Mouse (Mus musculus) lung, embryonic 14.5 days (tissue): ENCODE measurements around the gene Mrtfa. TPM values are rescaled to one million over a fixed set of nuclear protein-coding genes. Genes with fewer than 3 reads are reported as not detected.

Experiments
- ATAC-seq: fragments of 200-750 bp; cut with Nextera tagmentation; 2 replicates; pipeline ENCODE4 v1.8.0; 2017; ENCODE audit warnings: mild to moderate bottlenecking, moderate TSS enrichment, moderate library complexity; ENCODE audit not compliant: insufficient read depth
- DNase-seq: peaks from one replicate; pipeline ENCODE4 v3.0.0-alpha.2; 2015
- H3K27ac ChIP-seq: fragments of 300-500 bp; sonication (generic); 2 replicates; pipeline ENCODE4 v1.5.1; 2014; ENCODE audit warnings: low read depth, mild to moderate bottlenecking, moderate library complexity
- H3K27me3 ChIP-seq: fragments of 300-500 bp; sonication (generic); 2 replicates; pipeline ENCODE4 v1.6.1; 2014; ENCODE audit warnings: low read length, control low read depth; ENCODE audit not compliant: insufficient read depth
- H3K36me3 ChIP-seq: fragments of 300-500 bp; sonication (generic); 2 replicates; pipeline ENCODE4 v1.6.1; 2014; ENCODE audit warnings: control low read depth; ENCODE audit not compliant: insufficient read depth
- H3K4me1 ChIP-seq: fragments of 300-500 bp; sonication (generic); 2 replicates; pipeline ENCODE4 v1.6.1; 2014; ENCODE audit warnings: antibody characterized with exemption, control low read depth; ENCODE audit not compliant: insufficient read depth
- H3K4me2 ChIP-seq: fragments of 300-500 bp; sonication (generic); 2 replicates; pipeline ENCODE4 v1.6.1; 2014; ENCODE audit warnings: mild to moderate bottlenecking
- H3K4me3 ChIP-seq: fragments of 300-500 bp; sonication (generic); 2 replicates; pipeline ENCODE4 v1.5.1; 2014; ENCODE audit warnings: low read depth, low read length
- H3K9ac ChIP-seq: fragments of 300-500 bp; sonication (generic); 2 replicates; pipeline ENCODE4 v1.6.1; 2014
- H3K9me3 ChIP-seq: fragments of 300-500 bp; sonication (generic); 2 replicates; pipeline ENCODE4 v1.6.1; 2016; ENCODE audit warnings: low read depth, low read length, control low read depth
- CTCF ChIP-seq: IDR thresholded peaks from 2 replicates; pipeline ENCODE4 v1.5.1; 2016; ENCODE audit warnings: antibody characterized with exemption, low read depth
- WGBS: fragments of 180-500 bp; shearing (Covaris S2); extraction: QIAGEN DNeasy Blood & Tissue Kit; methylation state at CpG from one replicate; pipeline ENCODE4 v1.1.7; 2014; 5-methylcytosine and 5-hydroxymethylcytosine counted together
- polyA plus RNA-seq: library from polyadenylated mRNA; unstranded; fragments of >200 nt; fragmentation: Nextera tagmentation; extraction: Ambion mirVana; gene quantifications from 2 replicates; pipeline ENCODE4 v1.2.1, GENCODE M21; 2014

Mrtfa gene
- polyA plus RNA-seq, 1 experiment from 2014 or later: 28.9 TPM

- 39% methylated on average over 6 of the region's 6 CpGs for WGBS
- H3K4me2 ChIP-seq: no peak overlapping the region
These were observed 53.3 kb downstream of the Mrtfa start for GRCm38 (mm10) chr15:81137298-81137697.

GRCm38 (mm10) chr15:81133781-81134180, 56.8 kb downstream of the Mrtfa start:
- Histone ChIP-seq H3K4me1 (no peaks in the 10 kb centered on the region), H3K27me3 (no peaks in the 10 kb centered on the region), H3K9ac (no peak overlapping the region), H3K27ac (no peak overlapping the region), H3K36me3 (no peaks in the 10 kb centered on the region), H3K4me3 (no peak overlapping the region), H3K9me3 (no peaks in the 10 kb centered on the region), H3K4me2 (no peak overlapping the region)
- DNase-seq (no peak), ATAC-seq (no peak)
- TF ChIP-seq CTCF: no peak
- 95% methylated on average over 2 of the region's 2 CpGs for WGBS

More at GRCm38 (mm10) chr15:81137298-81137697, 53.3 kb downstream of the Mrtfa start:
- H3K4me3 ChIP-seq: no peak overlapping the region
- H3K9me3 ChIP-seq: no peaks in the 10 kb centered on the region
- no peak overlapping the region for H3K9ac ChIP-seq
- no peaks in the 10 kb centered on the region for H3K27me3 ChIP-seq
- no peak overlapping the region for H3K27ac ChIP-seq
- no peak for ATAC-seq
- no peaks in the 10 kb centered on the region for H3K36me3 ChIP-seq
- no peak for TF ChIP-seq CTCF
- DNase-seq: no peak
- no peaks in the 10 kb centered on the region for H3K4me1 ChIP-seq

- Histone ChIP-seq H3K36me3 (no peaks in the 10 kb centered on the region), H3K4me1 (no peaks in the 10 kb centered on the region), H3K4me2 (no peak overlapping the region), H3K9ac (no peak overlapping the region), H3K9me3 (no peaks in the 10 kb centered on the region), H3K4me3 (no peak overlapping the region), H3K27me3 (no peaks in the 10 kb centered on the region), H3K27ac (no peak overlapping the region)
- ATAC-seq: no peak
- TF ChIP-seq CTCF: no peak
- DNase-seq: no peak
- 85% methylated on average over 5 of the region's 5 CpGs for WGBS
These were observed 59.4 kb downstream of the Mrtfa start for GRCm38 (mm10) chr15:81131152-81131551.

- Histone ChIP-seq H3K27me3 (no peaks in the 10 kb centered on the region), H3K27ac (no peak overlapping the region), H3K4me1 (no peaks in the 10 kb centered on the region), H3K4me2 (no peak overlapping the region), H3K9ac (no peak overlapping the region), H3K4me3 (no peak overlapping the region), H3K9me3 (no peaks in the 10 kb centered on the region), H3K36me3 (no peaks in the 10 kb centered on the region)
- ATAC-seq (no peak), DNase-seq (no peak)
- 74% methylated on average over 8 of the region's 8 CpGs for WGBS
- no peak for TF ChIP-seq CTCF
These were observed 60.6 kb downstream of the Mrtfa start for GRCm38 (mm10) chr15:81129970-81130369.

DNA sequence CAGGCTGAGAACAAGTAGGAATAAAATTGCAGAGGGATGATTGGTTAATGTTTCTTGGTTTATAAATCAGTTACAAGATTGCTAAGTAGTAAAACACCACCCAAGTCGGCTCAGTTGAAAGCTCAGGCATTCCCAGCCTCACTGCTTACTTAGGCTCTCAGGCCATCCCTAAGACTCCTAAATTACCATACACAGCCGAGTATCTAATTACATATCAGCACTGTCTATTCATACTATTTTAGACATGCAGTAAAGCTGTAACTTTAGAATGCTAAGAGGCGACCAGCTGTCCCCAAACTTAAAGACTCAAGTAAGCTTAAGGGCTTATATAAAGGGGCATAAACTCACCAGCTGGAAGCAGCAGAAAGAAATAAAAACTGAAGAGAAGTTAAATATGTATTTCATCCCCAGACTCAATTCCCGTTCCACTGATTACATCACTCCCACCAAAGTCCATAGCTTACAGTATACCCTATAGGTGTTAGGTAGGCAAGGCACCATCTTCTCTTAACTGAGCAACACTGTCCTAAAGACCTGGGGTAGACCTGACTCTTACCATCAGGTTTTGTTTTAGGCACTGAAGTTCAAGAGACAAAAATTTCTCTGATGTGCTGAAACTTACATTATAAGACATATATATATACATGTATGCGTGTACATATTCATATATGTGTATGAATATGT, 62.3 kb downstream of the Mrtfa start:
- Histone ChIP-seq H3K4me1 (no peaks in the 10 kb centered on the region), H3K27me3 (no peaks in the 10 kb centered on the region), H3K27ac (no peak overlapping the region), H3K4me3 (no peak overlapping the region), H3K9ac (no peak overlapping the region), H3K4me2 (no peak overlapping the region), H3K36me3 (no peaks in the 10 kb centered on the region), H3K9me3 (no peaks in the 10 kb centered on the region)
- no peak for DNase-seq
- WGBS: 72% methylated on average over 5 of the region's 5 CpGs
- ATAC-seq: no peak
- TF ChIP-seq CTCF: no peak

DNA sequence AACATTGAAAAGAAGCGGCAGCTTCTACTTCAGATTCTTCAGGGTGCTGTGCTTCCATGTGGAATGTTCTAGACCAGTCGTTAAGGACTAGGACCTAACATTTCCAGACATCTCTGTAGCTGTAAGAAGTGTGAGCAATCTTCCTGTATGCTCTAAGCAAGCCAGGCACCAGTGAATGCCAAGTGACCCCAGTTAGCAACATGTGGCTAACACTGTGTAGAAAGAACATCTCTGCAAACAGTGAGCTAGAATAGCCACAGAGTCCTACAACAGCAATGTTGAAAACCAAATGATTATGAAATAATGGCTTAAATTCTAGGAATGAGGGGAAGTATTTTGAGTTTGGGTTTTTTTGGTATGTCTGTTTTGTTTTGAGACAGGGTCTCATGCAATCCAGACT, 66.3 kb downstream of the Mrtfa start:
- Histone ChIP-seq H3K4me1 (no peaks in the 10 kb centered on the region), H3K4me3 (no peak overlapping the region), H3K9me3 (no peaks in the 10 kb centered on the region), H3K27me3 (no peaks in the 10 kb centered on the region), H3K36me3 (no peaks in the 10 kb centered on the region), H3K4me2 (no peak overlapping the region), H3K9ac (no peak overlapping the region), H3K27ac (no peak overlapping the region)
- DNase-seq: no peak
- 93% methylated on average over 2 of the region's 2 CpGs for WGBS
- TF ChIP-seq CTCF: no peak
- no peak for ATAC-seq

- H3K27me3 ChIP-seq: no peaks in the 10 kb centered on the region
- no peak for ATAC-seq
- H3K4me1 ChIP-seq: no peaks in the 10 kb centered on the region
- TF ChIP-seq CTCF: no peak
- no peaks in the 10 kb centered on the region for H3K36me3 ChIP-seq
- no peak overlapping the region for H3K9ac ChIP-seq
- 51% methylated on average over 5 of the region's 5 CpGs for WGBS
- H3K9me3 ChIP-seq: no peaks in the 10 kb centered on the region
- no peak overlapping the region for H3K27ac ChIP-seq
- DNase-seq: no peak
- no peak overlapping the region for H3K4me2 ChIP-seq
- H3K4me3 ChIP-seq: no peak overlapping the region
These were observed 67.4 kb downstream of the Mrtfa start for GRCm38 (mm10) chr15:81123122-81123521.
